Mouse (Mus musculus): Measurements from ENCODE around the gene Sorl1. TPM values are rescaled to one million over a fixed set of nuclear protein-coding genes. Genes with fewer than 3 reads are reported as not detected.

Gene Sorl1
- polyA plus RNA-seq, 1 experiment from 2014 or later = 9.3 TPM

DNA sequence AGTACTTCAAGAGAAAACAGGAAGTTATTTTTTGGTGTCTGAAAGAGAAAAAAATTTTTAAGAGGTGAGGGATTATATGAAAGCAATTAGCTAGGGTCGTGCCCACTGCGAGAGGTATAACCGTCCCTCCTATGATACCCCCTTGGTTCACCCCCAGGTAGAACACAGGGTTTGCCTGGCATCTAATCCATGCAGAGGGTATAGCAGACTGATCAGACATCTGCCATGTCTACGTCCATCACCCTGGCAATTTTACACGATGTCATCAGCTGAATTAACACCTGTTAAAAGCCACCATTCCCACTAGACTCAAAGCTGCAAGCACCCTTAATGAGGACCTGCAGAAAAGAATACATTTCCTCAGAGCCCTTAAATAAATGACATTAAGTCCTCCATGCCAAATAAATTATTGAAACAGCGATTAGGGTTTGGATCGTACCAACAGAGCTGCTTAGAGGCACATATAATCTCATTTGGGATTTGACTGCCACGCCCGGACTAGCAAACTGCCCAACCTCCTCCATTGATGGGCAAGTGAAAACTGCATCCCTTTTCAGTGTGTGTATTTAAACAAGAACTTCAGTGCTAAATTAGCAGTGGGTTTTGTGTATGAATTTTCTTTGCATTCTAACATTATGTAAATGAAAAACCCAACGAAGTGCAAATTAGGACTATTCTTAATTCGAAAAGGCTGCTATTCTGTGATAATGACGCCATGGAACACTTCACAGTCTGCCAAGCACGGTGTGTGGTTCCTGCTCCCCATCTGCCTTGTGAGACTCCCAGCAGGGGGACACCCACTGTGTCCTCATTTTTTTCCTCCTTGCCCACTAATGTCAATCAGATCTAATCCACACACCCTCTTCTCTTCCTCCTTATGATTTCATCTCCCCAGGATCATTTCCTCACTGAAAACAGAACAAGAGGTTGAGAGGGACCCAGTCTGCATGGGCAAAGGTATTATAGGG, 7.0 kb upstream of the Sorl1 start:
- no peaks in the 10 kb centered on the region for H3K36me3 ChIP-seq (ENCODE audit: control insufficient read depth, insufficient read depth, low read length)
- H3K27ac ChIP-seq (replicated peaks; ENCODE audit: low read depth, low read length) = no peak overlapping the region
- 79% methylated on average over 13 of the region's 13 CpGs for WGBS
- ATAC-seq (ENCODE audit: low read depth) = no peak
- H3K9me3 ChIP-seq (ENCODE audit: control insufficient read depth, low read length) = no peaks in the 10 kb centered on the region
- no peak overlapping the region for H3K4me2 ChIP-seq (ENCODE audit: low read depth, low read length)
- no peak overlapping the region for H3K9ac ChIP-seq (ENCODE audit: low read depth, low read length)
- H3K27me3 ChIP-seq (replicated peaks; ENCODE audit: control insufficient read depth, insufficient read depth, low read length) = no peaks in the 10 kb centered on the region
- no peak for DNase-seq (ENCODE audit: low spot score)
- no peaks in the 10 kb centered on the region for H3K4me1 ChIP-seq (ENCODE audit: control insufficient read depth, insufficient read depth, low read length)
- no peak overlapping the region for H3K4me3 ChIP-seq (ENCODE audit: low read depth, low read length)

DNA sequence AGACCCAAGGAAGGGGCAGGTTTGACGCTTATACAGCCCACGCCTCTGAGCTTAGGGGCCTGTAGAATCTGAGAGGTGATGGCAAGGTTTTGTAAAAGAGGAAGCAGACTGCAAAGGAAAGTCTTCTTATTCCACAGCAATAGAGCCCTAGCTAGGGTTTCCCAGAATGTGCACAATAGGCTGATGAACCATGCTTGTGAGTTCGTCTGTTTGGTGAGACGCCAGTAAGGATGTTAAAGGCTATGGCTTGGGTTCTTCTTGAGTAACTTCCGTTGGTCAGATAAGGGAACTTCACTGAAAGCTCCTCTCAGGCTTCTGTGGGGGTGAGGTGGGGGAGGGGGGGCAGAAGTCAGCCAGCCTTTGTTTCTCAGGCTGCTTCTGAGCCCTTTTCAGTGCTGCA, 3.9 kb upstream of the Sorl1 start:
- no peak overlapping the region for H3K4me2 ChIP-seq (ENCODE audit: low read depth, low read length)
- no peaks in the 10 kb centered on the region for H3K9me3 ChIP-seq (ENCODE audit: control insufficient read depth, low read length)
- ATAC-seq (ENCODE audit: low read depth) (no peak), DNase-seq (ENCODE audit: low spot score) (no peak)
- WGBS = 81% methylated on average over 5 of the region's 5 CpGs
- H3K27me3 ChIP-seq (replicated peaks; ENCODE audit: control insufficient read depth, insufficient read depth, low read length) = no peaks in the 10 kb centered on the region
- H3K4me3 ChIP-seq (ENCODE audit: low read depth, low read length) = no peak overlapping the region
- H3K9ac ChIP-seq (ENCODE audit: low read depth, low read length) = no peak overlapping the region
- H3K27ac ChIP-seq (replicated peaks; ENCODE audit: low read depth, low read length) = no peak overlapping the region
- peaks cover 3% of the 10 kb centered on the region; the same call in 1 of the 2 replicates for H3K4me1 ChIP-seq (ENCODE audit: control insufficient read depth, insufficient read depth, low read length)
- no peaks in the 10 kb centered on the region for H3K36me3 ChIP-seq (ENCODE audit: control insufficient read depth, insufficient read depth, low read length)

DNA sequence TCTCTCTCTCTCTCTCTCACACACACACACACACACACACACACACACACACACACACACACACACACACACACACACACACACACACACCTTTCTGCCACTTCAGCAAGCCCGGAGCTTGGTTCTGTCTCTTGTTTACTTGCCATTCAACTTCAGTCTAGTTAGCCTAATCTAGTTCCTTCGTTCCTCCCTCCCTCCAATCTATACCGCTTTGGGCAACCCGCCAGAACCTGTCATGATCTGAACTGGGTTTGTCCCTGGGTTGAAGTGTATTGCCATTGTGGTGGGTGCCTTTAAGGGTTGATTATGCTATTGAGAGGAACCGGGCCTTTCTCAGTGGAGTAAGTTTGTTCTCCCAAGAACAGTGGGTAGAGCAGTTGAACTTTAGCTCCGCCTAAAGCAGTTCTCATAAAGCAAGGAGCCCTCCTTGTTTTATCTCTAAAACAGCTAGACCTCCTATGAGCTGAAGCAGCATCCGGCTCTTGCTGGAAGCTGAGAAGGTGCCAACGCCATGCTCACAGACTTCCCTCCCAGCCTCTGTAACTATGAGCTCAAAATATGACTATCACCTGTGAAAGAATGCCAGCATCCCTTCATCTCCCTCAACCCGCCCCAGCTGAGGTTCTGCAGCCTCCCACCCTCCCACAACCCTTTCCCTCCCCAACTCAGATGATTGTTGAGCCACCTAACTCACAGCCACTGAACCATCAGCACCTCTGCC, 1.3 kb upstream of the Sorl1 start:
- H3K4me2 ChIP-seq (ENCODE audit: low read depth, low read length) = no peak overlapping the region
- peaks cover 16% of the 10 kb centered on the region; the same call in 1 of the 2 replicates for H3K4me1 ChIP-seq (ENCODE audit: control insufficient read depth, insufficient read depth, low read length)
- no peak overlapping the region for H3K27ac ChIP-seq (replicated peaks; ENCODE audit: low read depth, low read length)
- H3K9me3 ChIP-seq (ENCODE audit: control insufficient read depth, low read length) = no peaks in the 10 kb centered on the region
- no peaks in the 10 kb centered on the region for H3K36me3 ChIP-seq (ENCODE audit: control insufficient read depth, insufficient read depth, low read length)
- ATAC-seq (ENCODE audit: low read depth) (no peak), DNase-seq (ENCODE audit: low spot score) (no peak)
- WGBS = 81% methylated on average over 9 of the region's 9 CpGs
- H3K27me3 ChIP-seq (replicated peaks; ENCODE audit: control insufficient read depth, insufficient read depth, low read length) = no peaks in the 10 kb centered on the region
- no peak overlapping the region for H3K4me3 ChIP-seq (ENCODE audit: low read depth, low read length)
- H3K9ac ChIP-seq (ENCODE audit: low read depth, low read length) = no peak overlapping the region

DNA sequence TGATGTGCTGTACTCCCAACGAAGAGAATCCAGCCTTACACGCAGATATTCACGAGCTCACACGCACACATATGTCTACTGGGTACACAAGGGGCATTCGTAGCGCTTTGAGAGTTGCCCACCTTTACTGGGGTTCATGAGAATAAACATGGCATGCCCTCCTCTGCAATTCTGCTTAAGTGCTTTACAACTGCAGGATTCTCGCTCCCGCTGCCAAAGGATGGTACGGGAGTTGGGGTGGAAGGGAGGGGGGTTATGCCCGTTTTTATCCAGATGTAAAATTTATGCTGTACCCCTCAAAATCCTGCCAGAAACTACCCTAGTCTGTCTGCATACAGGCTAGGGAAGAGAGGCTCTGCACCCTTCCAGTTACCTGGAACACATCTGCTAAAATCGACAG, 893 bp downstream of the Sorl1 start:
- ATAC-seq (ENCODE audit: low read depth) = no peak
- 32% methylated on average over 11 of the region's 11 CpGs for WGBS

DNA sequence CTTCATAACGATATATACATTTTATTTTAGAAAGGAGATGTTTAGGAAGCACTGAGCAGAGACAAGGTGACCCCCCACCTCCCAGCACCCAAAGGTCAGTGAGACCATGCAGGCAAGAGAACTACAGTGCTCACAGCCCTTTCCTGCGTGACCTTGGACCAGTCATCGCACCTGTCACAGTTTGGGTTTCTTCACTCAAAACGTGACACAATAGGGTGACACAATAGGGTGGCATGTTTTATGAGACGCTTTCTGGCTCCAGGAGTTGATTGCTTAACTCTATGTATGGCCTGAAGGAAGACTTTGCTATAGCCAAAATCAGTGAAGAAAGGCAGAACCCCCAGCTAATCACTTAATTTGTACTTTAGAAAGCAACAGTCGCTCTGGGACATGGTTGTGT, 1.7 kb downstream of the Sorl1 start:
- Histone ChIP-seq H3K36me3 (ENCODE audit: control insufficient read depth, insufficient read depth, low read length) (no peaks in the 10 kb centered on the region), H3K4me1 (ENCODE audit: control insufficient read depth, insufficient read depth, low read length) (peaks cover 16% of the 10 kb centered on the region; the same call in 1 of the 2 replicates), H3K27me3 (replicated peaks; ENCODE audit: control insufficient read depth, insufficient read depth, low read length) (no peaks in the 10 kb centered on the region), H3K27ac (replicated peaks; ENCODE audit: low read depth, low read length) (no peak overlapping the region), H3K9me3 (ENCODE audit: control insufficient read depth, low read length) (no peaks in the 10 kb centered on the region), H3K4me2 (ENCODE audit: low read depth, low read length) (peak overlapping the region; percentile 88), H3K4me3 (ENCODE audit: low read depth, low read length) (peak overlapping the region; percentile 79), H3K9ac (ENCODE audit: low read depth, low read length) (no peak overlapping the region)
- no peak for DNase-seq (ENCODE audit: low spot score)
- 76% methylated on average over 6 of the region's 6 CpGs for WGBS
- ATAC-seq (ENCODE audit: low read depth) = no peak

More for the DNA sequence above, 893 bp downstream of the Sorl1 start:
- DNase-seq (ENCODE audit: low spot score) = no peak
- no peaks in the 10 kb centered on the region for H3K27me3 ChIP-seq (replicated peaks; ENCODE audit: control insufficient read depth, insufficient read depth, low read length)
- H3K9me3 ChIP-seq (ENCODE audit: control insufficient read depth, low read length) = no peaks in the 10 kb centered on the region
- H3K36me3 ChIP-seq (ENCODE audit: control insufficient read depth, insufficient read depth, low read length) = no peaks in the 10 kb centered on the region
- H3K4me1 ChIP-seq (ENCODE audit: control insufficient read depth, insufficient read depth, low read length) = peaks cover 16% of the 10 kb centered on the region; the same call in 1 of the 2 replicates
- H3K9ac ChIP-seq (ENCODE audit: low read depth, low read length) = peak overlapping the region; percentile 80
- peak overlapping the region; percentile 88 for H3K4me2 ChIP-seq (ENCODE audit: low read depth, low read length)
- H3K4me3 ChIP-seq (ENCODE audit: low read depth, low read length) = peak overlapping the region; percentile 79
- no peak overlapping the region for H3K27ac ChIP-seq (replicated peaks; ENCODE audit: low read depth, low read length)

DNA sequence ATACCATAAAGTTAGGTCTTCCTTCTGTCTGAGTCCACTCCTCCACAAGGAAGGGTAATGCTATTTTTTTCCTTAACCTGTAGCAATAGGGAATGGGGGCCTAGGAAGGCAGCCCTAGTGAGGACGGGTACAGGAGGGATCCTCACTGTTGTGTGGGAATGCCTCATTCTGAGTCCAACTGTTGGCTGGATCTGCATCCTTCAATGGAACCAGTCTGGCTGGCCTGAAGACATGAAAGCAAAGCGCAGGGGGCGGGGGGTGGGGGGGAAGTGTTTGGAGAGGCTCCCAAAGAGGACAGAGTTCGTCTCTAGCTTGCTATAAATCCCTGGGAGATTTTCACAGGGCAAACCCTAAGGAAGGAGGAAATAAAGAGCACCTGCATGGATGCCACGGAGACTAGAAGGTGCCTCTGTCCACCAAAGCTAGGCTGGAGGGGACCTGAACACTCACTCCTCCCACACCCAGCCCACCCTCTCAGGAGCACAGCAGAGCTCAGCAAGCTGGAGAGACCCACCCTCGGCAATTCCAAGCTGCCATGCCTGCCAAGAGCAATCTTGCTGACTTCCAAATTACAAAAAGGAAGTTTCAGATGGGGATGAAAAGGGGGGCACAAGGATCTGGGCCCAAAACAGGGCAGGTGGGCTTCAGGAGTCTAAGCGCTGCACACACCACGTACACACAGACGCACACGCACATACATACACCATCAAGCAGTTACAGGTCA, 2.3 kb downstream of the Sorl1 start:
- Histone ChIP-seq H3K27me3 (replicated peaks; ENCODE audit: control insufficient read depth, insufficient read depth, low read length) (no peaks in the 10 kb centered on the region), H3K36me3 (ENCODE audit: control insufficient read depth, insufficient read depth, low read length) (no peaks in the 10 kb centered on the region), H3K27ac (replicated peaks; ENCODE audit: low read depth, low read length) (no peak overlapping the region), H3K4me2 (ENCODE audit: low read depth, low read length) (peak overlapping the region; percentile 88; the same call in 1 of the 2 replicates), H3K4me3 (ENCODE audit: low read depth, low read length) (no peak overlapping the region), H3K9ac (ENCODE audit: low read depth, low read length) (no peak overlapping the region), H3K9me3 (ENCODE audit: control insufficient read depth, low read length) (no peaks in the 10 kb centered on the region), H3K4me1 (ENCODE audit: control insufficient read depth, insufficient read depth, low read length) (peaks cover 16% of the 10 kb centered on the region; the same call in 1 of the 2 replicates)
- WGBS = 58% methylated on average over 10 of the region's 10 CpGs
- ATAC-seq (ENCODE audit: low read depth) (no peak), DNase-seq (ENCODE audit: low spot score) (no peak)

DNA sequence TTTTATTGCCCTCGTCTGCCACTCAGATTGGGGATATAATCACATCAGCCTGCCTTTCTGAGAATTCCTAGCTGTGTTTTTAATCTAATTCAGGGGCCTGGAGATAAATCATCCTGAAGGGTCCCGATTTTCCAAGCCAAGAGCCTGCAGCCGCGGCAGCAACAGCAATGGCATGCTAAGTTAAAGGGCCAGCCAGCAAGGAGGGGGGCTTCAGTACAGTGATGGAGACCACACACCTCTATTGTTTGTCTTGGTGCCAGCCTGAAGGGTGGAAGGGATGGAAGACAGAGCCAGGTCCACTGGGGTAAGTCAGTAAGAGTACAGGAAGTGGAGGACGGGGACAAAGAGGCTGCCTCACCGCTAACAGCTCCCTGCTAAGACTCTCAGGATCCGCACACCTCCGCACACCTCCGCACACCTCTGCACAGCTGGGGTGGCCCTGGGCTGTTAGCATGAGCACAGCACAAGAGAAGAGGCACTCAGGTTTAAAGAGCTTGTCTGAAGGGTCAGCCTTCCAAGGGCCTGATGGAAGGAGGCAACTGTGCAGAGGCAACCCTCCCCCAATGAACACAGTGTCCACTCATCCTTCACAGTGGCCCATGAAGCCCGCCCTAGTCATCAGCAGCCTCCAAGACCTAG, 7.6 kb downstream of the Sorl1 start:
- no peak for ATAC-seq (ENCODE audit: low read depth)
- Histone ChIP-seq H3K4me1 (ENCODE audit: control insufficient read depth, insufficient read depth, low read length) (peaks cover 1% of the 10 kb centered on the region; the same call in 1 of the 2 replicates), H3K4me2 (ENCODE audit: low read depth, low read length) (no peak overlapping the region), H3K36me3 (ENCODE audit: control insufficient read depth, insufficient read depth, low read length) (no peaks in the 10 kb centered on the region), H3K27ac (replicated peaks; ENCODE audit: low read depth, low read length) (no peak overlapping the region), H3K4me3 (ENCODE audit: low read depth, low read length) (no peak overlapping the region), H3K9ac (ENCODE audit: low read depth, low read length) (no peak overlapping the region), H3K9me3 (ENCODE audit: control insufficient read depth, low read length) (no peaks in the 10 kb centered on the region), H3K27me3 (replicated peaks; ENCODE audit: control insufficient read depth, insufficient read depth, low read length) (no peaks in the 10 kb centered on the region)
- no peak for DNase-seq (ENCODE audit: low spot score)
- WGBS = 60% methylated on average over 10 of the region's 10 CpGs

DNA sequence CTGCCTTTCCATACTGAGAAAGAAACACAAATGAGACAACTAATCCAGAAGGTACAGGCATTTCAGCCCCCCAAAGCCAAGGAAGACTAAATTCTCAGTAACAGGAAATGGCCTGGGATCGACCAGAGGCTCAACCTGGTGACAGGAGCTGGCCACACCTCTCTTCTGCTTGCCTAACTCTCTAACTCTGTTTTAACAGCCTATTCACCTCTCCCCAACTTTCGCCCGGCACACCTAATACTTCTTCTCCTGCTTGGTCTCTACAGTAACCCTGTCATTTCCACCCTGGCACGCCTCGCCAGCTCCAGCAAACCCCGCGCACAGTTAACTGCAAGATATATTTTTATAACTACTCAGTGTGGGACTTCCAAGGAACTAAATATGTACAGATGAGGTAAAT, 9.0 kb downstream of the Sorl1 start:
- no peaks in the 10 kb centered on the region for H3K36me3 ChIP-seq (ENCODE audit: control insufficient read depth, insufficient read depth, low read length)
- DNase-seq (ENCODE audit: low spot score) = no peak
- H3K4me2 ChIP-seq (ENCODE audit: low read depth, low read length) = no peak overlapping the region
- no peak overlapping the region for H3K27ac ChIP-seq (replicated peaks; ENCODE audit: low read depth, low read length)
- no peaks in the 10 kb centered on the region for H3K27me3 ChIP-seq (replicated peaks; ENCODE audit: control insufficient read depth, insufficient read depth, low read length)
- H3K9me3 ChIP-seq (ENCODE audit: control insufficient read depth, low read length) = no peaks in the 10 kb centered on the region
- no peak overlapping the region for H3K4me3 ChIP-seq (ENCODE audit: low read depth, low read length)
- no peak overlapping the region for H3K9ac ChIP-seq (ENCODE audit: low read depth, low read length)
- no peak for ATAC-seq (ENCODE audit: low read depth)
- WGBS = 58% methylated on average over 7 of the region's 7 CpGs
- no peaks in the 10 kb centered on the region; the same call in 1 of the 2 replicates for H3K4me1 ChIP-seq (ENCODE audit: control insufficient read depth, insufficient read depth, low read length)
